Mouse (Mus musculus) intestine, postnatal 0 days (tissue): ENCODE measurements around the gene Adprhl1. TPM values are rescaled to one million over a fixed set of nuclear protein-coding genes. Genes with fewer than 3 reads are reported as not detected.

Experiments used
- ATAC-seq: fragments of 200-750 bp; cut with Nextera tagmentation; 2 replicates; pipeline ENCODE4 v1.8.0; 2017; ENCODE audit warnings: mild to moderate bottlenecking, moderate TSS enrichment, moderate library complexity
- H3K27ac ChIP-seq: fragments of 300-500 bp; sonication (generic); 2 replicates; pipeline ENCODE4 v1.5.1; 2014; ENCODE audit warnings: mild to moderate bottlenecking, low read depth, low read length, moderate library complexity
- H3K27me3 ChIP-seq: fragments of 300-500 bp; sonication (generic); replicated peaks from 2 replicates; pipeline ENCODE4 v1.6.1; 2014; ENCODE audit warnings: low read length, mixed read lengths; ENCODE audit not compliant: control insufficient read depth, insufficient read depth
- H3K36me3 ChIP-seq: fragments of 300-500 bp; sonication (generic); 2 replicates; pipeline ENCODE4 v1.6.1; 2014; ENCODE audit warnings: mild to moderate bottlenecking, moderate library complexity; ENCODE audit not compliant: control insufficient read depth, insufficient read depth
- H3K4me1 ChIP-seq: fragments of 300-500 bp; sonication (generic); replicated peaks from 2 replicates; pipeline ENCODE4 v1.6.1; 2014; ENCODE audit warnings: antibody characterized with exemption, low read length, mixed read lengths; ENCODE audit not compliant: control insufficient read depth, insufficient read depth
- H3K4me2 ChIP-seq: fragments of 300-500 bp; sonication (generic); replicated peaks from 2 replicates; pipeline ENCODE4 v1.6.1; 2014; ENCODE audit warnings: low read depth, mild to moderate bottlenecking, moderate library complexity
- H3K4me3 ChIP-seq: fragments of 300-500 bp; sonication (generic); 2 replicates; pipeline ENCODE4 v1.5.1; 2014; ENCODE audit warnings: low read depth, low read length
- H3K9ac ChIP-seq: fragments of 300-500 bp; sonication (generic); 2 replicates; pipeline ENCODE4 v1.6.1; 2014; ENCODE audit warnings: mild to moderate bottlenecking, low read depth, low read length
- H3K9me3 ChIP-seq: fragments of 300-500 bp; sonication (generic); 2 replicates; pipeline ENCODE4 v1.6.1; 2016; ENCODE audit warnings: mixed run types; ENCODE audit not compliant: control insufficient read depth
- CTCF ChIP-seq: sonication (generic); IDR thresholded peaks from 2 replicates; pipeline ENCODE4 v1.5.1; 2016; ENCODE audit warnings: low read depth, mild to moderate bottlenecking, control low read depth, antibody characterized with exemption, moderate library complexity
- WGBS: fragments of 180-500 bp; shearing (Covaris S2); extraction: QIAGEN DNeasy Blood & Tissue Kit; methylation state at CpG from one replicate; pipeline ENCODE4 v1.1.7; 2014; 5-methylcytosine and 5-hydroxymethylcytosine counted together
- polyA plus RNA-seq: library from polyadenylated mRNA; unstranded; fragments of >200 nt; fragmentation: Nextera tagmentation; extraction: Ambion mirVana; gene quantifications from 2 replicates; pipeline ENCODE4 v1.2.1, GENCODE M21; 2015

The Adprhl1 gene
- polyA plus RNA-seq, 1 experiment from 2014 or later = not detected

- Histone ChIP-seq H3K9ac (no peak overlapping the region), H3K4me3 (no peak overlapping the region), H3K9me3 (no peaks in the 10 kb centered on the region), H3K4me2 (no peak overlapping the region), H3K4me1 (no peaks in the 10 kb centered on the region), H3K27ac (no peak overlapping the region), H3K36me3 (no peaks in the 10 kb centered on the region), H3K27me3 (no peaks in the 10 kb centered on the region)
- WGBS = 76% methylated on average over 9 of the region's 9 CpGs
- no peak for ATAC-seq
- TF ChIP-seq CTCF = no peak
These were observed 29.5 kb downstream of the Adprhl1 start for GRCm38 (mm10) chr8:13224426-13224825.

GRCm38 (mm10) chr8:13218441-13218840 lies 35.5 kb downstream of the Adprhl1 start:
- H3K9me3 ChIP-seq = no peaks in the 10 kb centered on the region
- H3K4me2 ChIP-seq = no peak overlapping the region
- no peak overlapping the region for H3K9ac ChIP-seq
- no peaks in the 10 kb centered on the region for H3K27me3 ChIP-seq
- H3K27ac ChIP-seq = no peak overlapping the region
- no peak overlapping the region for H3K4me3 ChIP-seq
- H3K4me1 ChIP-seq = peaks cover 4% of the 10 kb centered on the region; the same call in 1 of the 2 replicates
- no peak for ATAC-seq
- 84% methylated on average over 4 of the region's 4 CpGs for WGBS
- H3K36me3 ChIP-seq = no peaks in the 10 kb centered on the region
- no peak for TF ChIP-seq CTCF

- H3K36me3 ChIP-seq = no peaks in the 10 kb centered on the region
- TF ChIP-seq CTCF = no peak
- no peak overlapping the region for H3K27ac ChIP-seq
- H3K9me3 ChIP-seq = no peaks in the 10 kb centered on the region
- H3K4me2 ChIP-seq = no peak overlapping the region
- H3K4me1 ChIP-seq = peaks cover 5% of the 10 kb centered on the region; the same call in 1 of the 2 replicates
- H3K9ac ChIP-seq = no peak overlapping the region
- no peak for ATAC-seq
- no peak overlapping the region for H3K4me3 ChIP-seq
- no peaks in the 10 kb centered on the region for H3K27me3 ChIP-seq
These were observed 36.0 kb downstream of the Adprhl1 start for GRCm38 (mm10) chr8:13217986-13218385.

DNA sequence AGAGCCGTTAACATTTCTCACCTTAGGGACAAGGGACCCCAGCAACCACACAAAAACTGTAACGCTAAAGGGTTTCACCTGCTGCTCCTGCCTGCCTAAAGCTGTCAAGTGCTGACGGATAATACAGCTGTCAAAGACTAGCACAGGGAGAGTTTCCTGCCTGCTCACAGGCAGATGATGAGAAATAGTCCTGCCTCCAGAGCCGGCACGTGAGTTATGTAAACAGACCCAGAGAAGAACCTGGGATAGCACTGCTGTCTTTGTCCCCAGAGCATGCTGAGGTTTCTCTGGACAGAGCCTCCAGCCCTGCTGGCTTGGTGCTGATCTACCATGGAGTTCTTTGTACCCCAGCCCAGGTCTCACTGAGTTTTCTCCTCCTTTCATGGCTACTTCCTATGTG lies 36.9 kb downstream of the Adprhl1 start:
- TF ChIP-seq CTCF = no peak
- peaks cover 5% of the 10 kb centered on the region; the same call in 1 of the 2 replicates for H3K4me1 ChIP-seq
- 23% methylated on average over 5 of the region's 5 CpGs for WGBS
- ATAC-seq = no peak
- 0 out of 2 replicates have a peak overlapping the region, but pooled peaks have one; percentile 7 for H3K9ac ChIP-seq
- no peaks in the 10 kb centered on the region for H3K27me3 ChIP-seq
- no peak overlapping the region for H3K4me2 ChIP-seq
- H3K9me3 ChIP-seq = no peaks in the 10 kb centered on the region
- no peaks in the 10 kb centered on the region for H3K36me3 ChIP-seq
- no peak overlapping the region for H3K27ac ChIP-seq
- H3K4me3 ChIP-seq = no peak overlapping the region

DNA sequence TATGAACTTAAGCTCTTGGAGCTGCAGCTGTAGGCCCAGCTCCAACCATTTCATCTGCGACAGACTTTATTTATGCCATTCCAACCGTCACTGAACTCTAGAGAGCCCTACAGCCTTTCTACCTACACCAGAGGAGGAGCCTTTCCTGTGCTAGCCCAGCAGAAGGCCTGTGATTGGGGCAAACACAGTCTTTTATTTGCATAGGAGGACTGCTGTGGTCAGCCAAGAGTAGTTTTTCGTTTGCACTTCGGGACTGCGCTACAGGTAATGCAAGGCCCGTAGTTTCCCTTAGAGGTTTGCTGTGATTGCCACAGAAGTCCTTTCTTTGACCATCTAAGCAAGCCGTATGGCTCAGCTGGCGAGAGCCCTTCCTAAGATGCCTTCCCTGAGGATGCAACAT lies 37.6 kb downstream of the Adprhl1 start:
- no peak for ATAC-seq
- H3K4me1 ChIP-seq = peaks cover 5% of the 10 kb centered on the region; the same call in 1 of the 2 replicates
- no peak for TF ChIP-seq CTCF
- 52% methylated on average over 8 of the region's 8 CpGs for WGBS
- no peak overlapping the region for H3K4me2 ChIP-seq
- H3K9ac ChIP-seq = 0 out of 2 replicates have a peak overlapping the region, but pooled peaks have one; percentile 7
- no peaks in the 10 kb centered on the region for H3K27me3 ChIP-seq
- no peak overlapping the region for H3K4me3 ChIP-seq
- H3K36me3 ChIP-seq = no peaks in the 10 kb centered on the region
- no peaks in the 10 kb centered on the region for H3K9me3 ChIP-seq
- no peak overlapping the region for H3K27ac ChIP-seq

DNA sequence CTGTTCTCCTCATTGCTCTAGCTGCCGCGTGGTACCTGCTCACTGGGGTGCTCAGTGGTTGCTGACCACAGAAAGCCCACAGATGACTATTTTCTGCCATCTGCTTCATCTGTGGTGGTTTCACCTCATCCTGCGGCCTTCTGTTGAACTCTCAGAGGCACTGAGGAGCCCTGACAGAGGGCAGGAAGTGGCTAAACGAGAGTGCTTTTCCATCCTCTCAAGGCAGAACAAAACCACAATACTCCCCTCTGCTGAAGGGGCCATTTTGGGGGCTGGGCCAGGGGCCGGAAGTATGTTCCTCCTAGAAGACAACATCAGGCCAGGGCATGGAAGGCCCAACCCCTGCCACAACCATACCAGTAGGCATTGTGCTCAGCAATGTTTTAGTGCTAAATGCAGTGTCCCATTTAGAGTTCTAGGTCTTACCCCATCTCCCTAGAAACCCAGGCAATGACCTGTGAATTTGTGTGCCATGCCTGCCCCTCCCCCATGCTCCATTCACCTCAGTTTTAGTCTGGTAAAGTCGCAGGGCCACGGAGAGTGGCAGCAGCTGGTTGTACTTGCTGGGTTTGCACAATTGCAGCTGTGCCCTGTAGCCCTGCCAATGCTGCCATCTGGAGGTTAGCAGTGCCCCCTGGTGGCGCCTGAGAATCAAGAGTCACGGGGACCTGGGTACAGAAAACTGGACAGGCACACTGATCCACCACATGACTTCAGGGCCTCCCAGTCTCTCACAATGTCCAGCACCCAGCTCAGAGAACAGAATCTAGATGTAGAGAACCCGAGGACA lies 40.3 kb downstream of the Adprhl1 start:
- 23% methylated on average over 10 of the region's 10 CpGs for WGBS
- Histone ChIP-seq H3K4me1 (peaks cover 5% of the 10 kb centered on the region; the same call in 1 of the 2 replicates), H3K4me2 (no peak overlapping the region), H3K9me3 (no peaks in the 10 kb centered on the region), H3K4me3 (no peak overlapping the region), H3K9ac (no peak overlapping the region; the same call in 1 of the 2 replicates), H3K27ac (no peak overlapping the region), H3K27me3 (no peaks in the 10 kb centered on the region), H3K36me3 (no peaks in the 10 kb centered on the region)
- peak; percentile 95 for TF ChIP-seq CTCF
- peak; percentile 74 for ATAC-seq
